Mouse (Mus musculus): ENCODE data around the gene Tmem119. TPM values are rescaled to one million over a fixed set of nuclear protein-coding genes. Genes with fewer than 3 reads are reported as not detected.

The Tmem119 gene
- polyA plus RNA-seq, 1 experiment: 0.03 TPM

DNA sequence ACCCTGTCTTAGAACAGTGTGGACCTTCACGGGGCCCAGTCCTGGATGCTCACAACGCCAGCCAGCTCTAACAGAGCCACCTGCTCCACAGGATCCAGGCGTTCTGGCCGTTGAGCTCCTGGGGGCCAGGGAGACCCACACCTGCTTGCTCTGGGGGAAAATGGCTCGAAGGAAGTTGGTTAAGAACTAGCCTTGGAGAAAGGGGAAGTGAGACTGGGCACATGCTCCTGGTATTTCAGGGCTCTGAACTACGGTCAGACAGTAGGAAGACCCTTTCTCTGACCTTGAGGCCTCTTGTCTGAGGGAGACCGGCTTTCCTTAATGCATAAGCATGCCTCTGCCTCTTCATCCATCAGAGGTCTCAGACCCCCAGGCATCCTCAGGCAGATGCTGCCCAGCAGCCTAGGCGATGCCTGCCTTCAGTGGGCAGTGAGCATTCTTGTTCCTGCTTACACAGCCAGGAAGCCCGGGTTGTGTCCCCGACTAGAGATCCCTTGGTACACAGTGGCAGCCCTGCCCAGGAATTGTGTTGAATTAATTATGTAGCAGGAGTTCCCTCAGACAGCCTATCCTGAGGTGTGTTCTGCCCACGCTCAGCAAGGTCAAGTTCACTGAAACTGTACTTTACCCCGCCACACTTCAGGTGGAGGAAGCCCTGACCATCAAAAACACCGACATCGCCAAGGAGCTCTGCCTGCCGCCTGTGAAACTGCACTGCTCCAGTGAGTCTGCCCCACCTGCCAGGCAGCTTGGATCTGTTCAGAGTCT is 24.0 kb downstream of the Tmem119 start:
- no peaks in the 10 kb centered on the region for H3K27me3 ChIP-seq (ENCODE audit: control insufficient read depth)
- H3K4me3 ChIP-seq (replicated peaks): no peak overlapping the region
- H3K36me3 ChIP-seq (ENCODE audit: control insufficient read depth): peaks cover 49% of the 10 kb centered on the region
- no peak for TF ChIP-seq TAL1 (IDR thresholded peaks at IDR 0.05; ENCODE audit: low read length)
- no peak for TF ChIP-seq GATA1 (IDR thresholded peaks at IDR 0.05; ENCODE audit: low read length)
- H3K9me3 ChIP-seq (ENCODE audit: control insufficient read depth, low read length): no peaks in the 10 kb centered on the region; the same call in 1 of the 2 replicates
- H3K4me1 ChIP-seq (ENCODE audit: control insufficient read depth): peaks cover 26% of the 10 kb centered on the region

DNA sequence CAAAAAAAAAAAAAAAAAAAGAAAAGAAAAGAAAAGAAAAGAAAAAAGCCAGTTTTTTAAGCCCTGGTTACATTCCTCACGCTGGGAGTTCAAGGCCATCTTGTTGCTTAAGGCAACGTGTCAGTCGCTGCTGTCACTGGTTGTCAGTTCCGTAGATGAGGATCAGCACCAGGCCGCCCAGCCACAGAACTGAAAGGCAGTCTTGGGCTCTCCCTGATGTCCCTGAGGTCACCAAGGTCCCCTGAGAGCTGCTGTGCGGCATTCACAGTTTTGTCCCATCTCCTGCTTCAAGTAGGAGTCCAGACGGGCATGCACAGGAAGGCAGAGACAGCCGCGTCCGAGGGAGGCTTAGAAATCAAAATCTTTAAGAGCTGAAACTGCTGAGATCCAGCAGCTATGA is 24.7 kb downstream of the Tmem119 start:
- TF ChIP-seq GATA1 (IDR thresholded peaks at IDR 0.05; ENCODE audit: low read length) (no peak), TAL1 (IDR thresholded peaks at IDR 0.05; ENCODE audit: low read length) (no peak)
- Histone ChIP-seq H3K9me3 (ENCODE audit: control insufficient read depth, low read length) (no peaks in the 10 kb centered on the region; the same call in 1 of the 2 replicates), H3K36me3 (ENCODE audit: control insufficient read depth) (peaks cover 49% of the 10 kb centered on the region)

DNA sequence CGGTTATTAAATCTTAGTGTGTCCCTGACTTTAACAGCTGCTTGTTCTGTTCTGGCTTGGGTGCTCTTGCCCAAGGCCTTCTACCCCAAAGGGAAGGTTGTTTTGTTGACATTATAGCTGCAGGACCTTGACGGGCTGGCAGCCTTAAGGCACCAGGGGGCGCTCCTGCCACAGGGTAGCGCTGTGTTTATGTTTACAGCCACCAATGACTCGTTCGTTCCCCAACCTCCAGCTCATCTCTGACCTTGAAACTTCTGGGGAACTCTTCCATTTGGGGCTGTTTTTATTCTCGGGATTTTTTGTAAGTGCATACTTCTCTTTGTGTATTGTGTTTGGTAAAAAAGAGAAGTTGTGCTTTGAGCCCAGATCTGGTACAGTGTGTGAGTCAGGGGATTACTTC is 26.7 kb downstream of the Tmem119 start:
- Histone ChIP-seq H3K9me3 (ENCODE audit: control insufficient read depth, low read length) (no peaks in the 10 kb centered on the region), H3K36me3 (ENCODE audit: control insufficient read depth) (peaks cover 58% of the 10 kb centered on the region), H3K27me3 (ENCODE audit: control insufficient read depth) (no peaks in the 10 kb centered on the region), H3K4me3 (replicated peaks) (peak overlapping the region; percentile 91), H3K4me1 (ENCODE audit: control insufficient read depth) (peaks cover 49% of the 10 kb centered on the region)
- TF ChIP-seq TAL1 (IDR thresholded peaks at IDR 0.05; ENCODE audit: low read length): no peak

More for the DNA sequence above, 24.7 kb downstream of the Tmem119 start:
- no peak overlapping the region for H3K4me3 ChIP-seq (replicated peaks)
- H3K27me3 ChIP-seq (ENCODE audit: control insufficient read depth): no peaks in the 10 kb centered on the region
- peaks cover 30% of the 10 kb centered on the region for H3K4me1 ChIP-seq (ENCODE audit: control insufficient read depth)

DNA sequence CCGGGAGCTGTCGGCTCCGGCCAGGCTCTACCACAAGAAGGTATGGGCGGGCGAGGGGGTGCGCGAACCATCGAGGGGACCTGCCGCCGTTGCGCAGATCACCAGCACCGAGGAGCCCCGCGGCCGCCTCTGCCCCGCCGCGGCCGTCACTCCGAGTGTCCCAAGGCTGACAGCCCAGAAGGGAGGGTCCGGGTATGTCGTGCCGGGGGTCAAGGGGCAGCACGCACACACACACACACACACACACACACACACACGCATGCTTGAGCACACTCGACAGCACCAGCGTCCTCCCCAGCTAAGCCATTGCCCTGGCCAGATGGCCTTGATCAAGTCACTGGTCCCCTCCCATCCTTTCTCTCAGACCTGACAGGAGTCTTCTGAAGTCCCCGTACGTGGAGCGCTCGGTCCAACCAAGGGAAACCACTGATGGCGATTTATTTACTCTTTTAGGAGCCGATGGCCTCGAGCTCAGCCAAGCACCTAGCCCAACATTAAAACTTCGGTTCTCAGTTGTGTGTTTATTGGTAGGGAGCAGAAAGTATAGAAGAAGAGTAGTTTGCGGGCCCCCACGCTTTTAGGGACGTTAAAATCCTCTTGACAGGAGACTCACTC is 27.3 kb downstream of the Tmem119 start:
- H3K36me3 ChIP-seq (ENCODE audit: control insufficient read depth): peaks cover 58% of the 10 kb centered on the region
- TF ChIP-seq TAL1 (IDR thresholded peaks at IDR 0.05; ENCODE audit: low read length) (no peak), GATA1 (IDR thresholded peaks at IDR 0.05; ENCODE audit: low read length) (no peak)
- no peaks in the 10 kb centered on the region for H3K9me3 ChIP-seq (ENCODE audit: control insufficient read depth, low read length)
- peak overlapping the region; percentile 91 for H3K4me3 ChIP-seq (replicated peaks)
- H3K4me1 ChIP-seq (ENCODE audit: control insufficient read depth): peaks cover 54% of the 10 kb centered on the region
- no peaks in the 10 kb centered on the region for H3K27me3 ChIP-seq (ENCODE audit: control insufficient read depth)

DNA sequence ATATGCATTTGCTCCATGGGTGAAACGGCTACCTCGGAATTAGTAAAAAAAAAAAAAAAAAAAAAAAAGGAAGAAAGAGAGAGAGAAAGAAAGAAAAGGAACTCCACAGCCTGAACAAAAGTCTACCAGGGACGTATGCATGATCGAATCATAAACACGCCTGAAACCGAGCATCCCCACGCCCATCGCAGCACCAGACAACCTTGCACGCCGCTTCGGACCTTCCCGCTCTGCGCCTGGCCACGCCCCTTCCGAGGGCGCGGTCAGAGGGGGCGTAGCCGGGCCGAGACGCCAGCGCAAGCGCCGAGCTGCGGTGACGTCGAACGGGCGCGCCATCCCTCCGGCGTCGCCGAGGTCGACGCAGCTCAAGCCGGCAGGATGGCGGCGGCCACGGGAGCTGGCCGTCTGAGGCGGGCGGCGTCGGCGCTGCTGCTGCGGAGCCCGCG is 27.8 kb downstream of the Tmem119 start, which contains the start of the genes Sart3 and Iscu:
Gene Sart3 (minus strand): TSS at position 61 of the 446 bp plus-strand sequence.
Gene Iscu (plus strand): TSS at position 299 of the 446 bp plus-strand sequence.
- H3K4me1 ChIP-seq (ENCODE audit: control insufficient read depth): peaks cover 56% of the 10 kb centered on the region
- no peaks in the 10 kb centered on the region for H3K9me3 ChIP-seq (ENCODE audit: control insufficient read depth, low read length)
- TF ChIP-seq GATA1 (IDR thresholded peaks at IDR 0.05; ENCODE audit: low read length) (no peak), TAL1 (IDR thresholded peaks at IDR 0.05; ENCODE audit: low read length) (no peak)
- peaks cover 59% of the 10 kb centered on the region for H3K36me3 ChIP-seq (ENCODE audit: control insufficient read depth)
- H3K4me3 ChIP-seq (replicated peaks): peak within 1 kb of the TSS; percentile 91
- no peaks in the 10 kb centered on the region for H3K27me3 ChIP-seq (ENCODE audit: control insufficient read depth)

DNA sequence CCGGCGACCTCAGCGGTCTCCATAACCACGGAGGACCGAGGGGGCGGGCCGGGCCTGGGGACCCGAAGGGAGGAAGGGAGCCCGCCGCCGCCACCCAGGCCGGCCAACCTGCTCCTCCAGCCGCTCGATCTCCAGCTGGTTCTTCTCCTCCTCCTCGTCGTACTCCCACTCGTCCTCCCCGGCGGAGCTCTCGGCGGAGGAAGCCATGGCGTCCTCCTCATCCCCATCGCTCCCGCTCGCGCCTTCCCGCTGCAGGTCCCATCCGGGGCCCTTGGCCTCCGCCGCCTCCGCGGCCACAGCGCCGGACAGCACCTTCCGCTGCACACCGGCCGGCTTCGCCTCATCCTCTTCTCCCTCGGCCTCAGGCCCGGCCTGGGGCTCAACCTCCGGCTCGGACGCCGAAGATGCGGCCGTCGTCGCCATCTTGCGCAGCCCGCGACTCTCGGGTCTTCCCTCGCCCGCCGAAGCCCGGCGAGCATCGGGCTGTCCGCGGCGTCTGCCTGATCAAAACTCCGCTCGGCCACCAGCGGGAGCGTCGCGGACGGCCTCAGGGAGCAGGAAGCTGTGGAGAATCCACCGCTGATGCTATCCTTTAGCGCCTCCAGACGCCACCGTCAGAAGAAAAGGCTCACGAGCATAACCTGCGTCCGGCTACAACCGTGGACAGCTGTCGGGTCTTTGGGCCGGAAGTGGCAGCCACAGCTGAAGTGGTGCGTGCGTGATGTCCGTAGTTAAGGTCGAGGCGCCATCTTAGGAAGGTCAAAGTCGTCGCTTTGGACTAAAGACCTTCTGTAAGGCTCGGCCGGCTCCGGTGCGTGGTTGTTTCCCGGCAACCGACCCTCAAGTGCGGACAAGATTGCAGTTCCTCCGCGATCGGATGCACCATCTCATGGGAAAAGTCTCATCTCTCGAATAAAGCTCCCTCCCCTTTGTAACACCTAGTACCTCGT is 28.8 kb downstream of the Tmem119 start:
- TF ChIP-seq TAL1 (IDR thresholded peaks at IDR 0.05; ENCODE audit: low read length) (no peak), GATA1 (IDR thresholded peaks at IDR 0.05; ENCODE audit: low read length) (no peak)
- Histone ChIP-seq H3K36me3 (ENCODE audit: control insufficient read depth) (peaks cover 60% of the 10 kb centered on the region), H3K9me3 (ENCODE audit: control insufficient read depth, low read length) (no peaks in the 10 kb centered on the region), H3K27me3 (ENCODE audit: control insufficient read depth) (no peaks in the 10 kb centered on the region), H3K4me1 (ENCODE audit: control insufficient read depth) (peaks cover 56% of the 10 kb centered on the region), H3K4me3 (replicated peaks) (peak overlapping the region; percentile 91)

DNA sequence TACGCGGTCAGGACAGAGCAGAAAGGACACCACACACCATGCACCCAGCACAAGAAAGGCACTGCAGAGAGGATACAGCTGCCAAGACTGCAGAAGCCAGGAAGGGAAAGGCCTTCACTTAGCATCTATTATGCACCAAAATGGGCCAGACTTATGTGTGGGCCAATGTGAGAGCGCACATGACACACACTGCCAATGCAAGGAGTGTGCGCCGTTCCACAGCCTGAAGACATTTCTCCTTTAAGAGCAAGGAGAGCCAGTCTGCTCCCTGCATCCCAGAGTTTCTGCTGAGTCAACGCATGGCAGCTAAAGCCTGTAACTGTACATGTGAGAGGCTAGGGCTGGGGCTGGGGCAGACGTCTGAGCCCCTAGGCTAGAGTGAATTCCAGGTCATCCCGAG is 31.5 kb downstream of the Tmem119 start:
- Histone ChIP-seq H3K4me3 (replicated peaks) (peak overlapping the region; percentile 12), H3K4me1 (ENCODE audit: control insufficient read depth) (peaks cover 52% of the 10 kb centered on the region), H3K36me3 (ENCODE audit: control insufficient read depth) (peaks cover 58% of the 10 kb centered on the region), H3K27me3 (ENCODE audit: control insufficient read depth) (no peaks in the 10 kb centered on the region), H3K9me3 (ENCODE audit: control insufficient read depth, low read length) (no peaks in the 10 kb centered on the region)
- no peak for TF ChIP-seq TAL1 (IDR thresholded peaks at IDR 0.05; ENCODE audit: low read length)
- TF ChIP-seq GATA1 (IDR thresholded peaks at IDR 0.05; ENCODE audit: low read length): no peak

DNA sequence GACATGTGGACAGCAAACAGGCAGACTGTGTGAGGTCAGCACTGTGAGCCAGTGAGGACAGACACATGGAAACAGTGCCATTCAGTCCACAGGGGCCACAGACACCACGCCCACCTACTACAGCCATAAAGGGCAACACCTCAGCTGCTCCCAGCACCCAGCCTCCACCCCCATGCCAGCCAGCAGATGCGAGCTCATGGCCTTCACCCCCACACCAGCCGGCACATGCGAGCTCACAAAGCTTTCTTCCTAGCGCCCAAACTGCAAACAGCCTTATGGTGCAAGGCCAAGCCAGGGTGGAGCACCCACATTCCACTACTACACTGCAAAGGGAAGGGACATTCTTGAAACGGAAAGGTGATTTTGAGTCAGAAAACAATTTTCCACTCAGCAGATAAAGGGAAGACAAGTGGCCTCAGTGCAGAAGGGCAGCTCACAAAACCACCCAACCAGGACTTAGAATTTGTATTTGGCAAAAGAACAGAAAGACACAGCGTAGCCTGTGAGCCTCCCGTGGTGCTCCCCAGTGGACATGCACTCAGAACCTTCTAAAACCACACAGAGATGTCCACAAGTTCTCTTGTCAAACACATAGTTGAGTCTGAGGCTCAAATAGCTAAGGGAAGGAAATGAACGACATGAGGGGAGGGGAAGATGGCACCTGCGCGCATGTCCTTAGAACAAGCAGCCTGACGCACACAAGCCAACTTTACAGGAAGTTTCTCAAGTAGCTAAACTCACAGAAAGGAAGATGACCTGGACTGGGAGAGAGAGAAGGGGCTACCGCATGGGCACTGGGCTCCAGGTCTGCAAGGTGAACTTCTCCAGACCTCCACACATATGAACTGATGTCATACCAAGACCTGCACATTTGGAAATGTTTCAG is 34.4 kb downstream of the Tmem119 start:
- TF ChIP-seq GATA1 (IDR thresholded peaks at IDR 0.05; ENCODE audit: low read length) (no peak), TAL1 (IDR thresholded peaks at IDR 0.05; ENCODE audit: low read length) (no peak)
- Histone ChIP-seq H3K36me3 (ENCODE audit: control insufficient read depth) (peaks cover 86% of the 10 kb centered on the region), H3K4me3 (replicated peaks) (no peak overlapping the region), H3K4me1 (ENCODE audit: control insufficient read depth) (peaks cover 33% of the 10 kb centered on the region), H3K9me3 (ENCODE audit: control insufficient read depth, low read length) (no peaks in the 10 kb centered on the region), H3K27me3 (ENCODE audit: control insufficient read depth) (no peaks in the 10 kb centered on the region)
